Mouse (Mus musculus): Measurements from ENCODE around the gene Vdac1. TPM values are rescaled to one million over a fixed set of nuclear protein-coding genes. Genes with fewer than 3 reads are reported as not detected.

Gene Vdac1
- polyA plus RNA-seq, 1 experiment = 64.8 TPM

DNA sequence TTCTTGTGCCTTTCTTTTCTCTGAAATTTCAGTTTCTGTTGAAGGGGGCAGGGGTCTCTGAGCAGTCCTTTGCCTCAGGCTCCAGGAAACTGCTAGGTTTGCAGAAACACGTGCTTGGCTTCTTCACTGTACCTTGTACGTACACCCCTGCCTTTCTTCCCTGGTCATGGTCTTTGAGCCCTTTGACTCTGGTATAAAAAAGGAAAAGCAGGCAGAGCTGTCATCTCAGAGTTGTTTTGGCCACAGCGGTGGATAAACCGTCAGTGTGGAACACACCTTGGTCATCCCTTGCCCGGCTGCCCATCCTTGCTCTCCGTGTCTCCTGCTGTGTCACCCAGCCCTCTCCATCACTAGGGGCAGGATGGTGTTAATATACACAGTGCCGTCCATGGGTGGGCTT, 59.2 kb downstream of the Vdac1 start:
- no peak overlapping the region for H3K27ac ChIP-seq (ENCODE audit: control insufficient read depth, insufficient read depth, low read length)
- DNase-seq = no peak
- peaks cover 6% of the 10 kb centered on the region for H3K4me1 ChIP-seq (replicated peaks; ENCODE audit: control insufficient read depth, insufficient read depth, low read length)
- no peak overlapping the region for H3K4me3 ChIP-seq (ENCODE audit: control insufficient read depth, insufficient read depth, low read length)
- H3K27me3 ChIP-seq (ENCODE audit: control insufficient read depth, insufficient read depth, low read length) = no peaks in the 10 kb centered on the region
- TF ChIP-seq POLR2A (IDR thresholded peaks at IDR 0.05; ENCODE audit: control insufficient read depth, extremely low read depth, insufficient read depth, low read length, poor library complexity) (no peak), CTCF (IDR thresholded peaks at IDR 0.05; ENCODE audit: borderline replicate concordance, control insufficient read depth, extremely low read depth, insufficient read depth, low read length, poor library complexity) (no peak)
- H3K36me3 ChIP-seq (ENCODE audit: control insufficient read depth, insufficient read depth, low read length) = no peaks in the 10 kb centered on the region
- WGBS = 63% methylated on average over 7 of the region's 7 CpGs

DNA sequence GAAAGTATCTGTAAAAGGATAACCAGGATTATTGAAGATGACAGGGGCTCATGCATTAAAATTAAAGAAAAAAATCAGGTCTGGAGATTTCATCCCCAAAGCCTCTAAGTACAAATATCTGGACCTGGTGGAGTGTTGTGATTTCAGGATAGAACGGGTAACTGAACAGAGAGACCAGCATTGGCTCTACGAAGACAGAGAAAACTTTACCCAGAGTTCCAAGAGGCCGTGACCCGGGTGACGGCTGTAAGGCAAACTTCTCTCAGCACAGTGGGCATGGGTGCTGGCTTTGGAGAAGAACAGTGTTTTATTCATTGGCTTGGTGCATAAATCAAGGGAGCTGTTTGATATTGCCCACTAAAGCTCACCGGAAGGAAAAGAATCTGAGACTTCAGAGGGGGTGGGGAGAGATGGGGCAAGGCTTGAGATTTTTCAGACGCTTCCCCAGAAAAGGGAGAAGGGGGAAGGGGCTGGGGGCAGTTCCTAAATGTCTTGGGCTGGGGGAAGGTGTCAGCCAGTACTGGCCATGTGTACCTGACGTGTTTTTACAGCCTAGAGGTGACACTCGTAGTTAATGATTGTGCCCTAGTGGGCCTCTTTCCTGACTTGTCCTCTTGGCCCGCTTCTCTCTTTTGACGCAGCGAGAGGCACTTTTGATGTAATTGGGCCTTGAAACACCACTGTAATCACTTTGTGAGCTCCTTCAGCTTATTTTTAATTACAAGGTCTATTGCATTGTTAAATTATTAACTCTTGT, 59.8 kb downstream of the Vdac1 start:
- TF ChIP-seq CTCF (IDR thresholded peaks at IDR 0.05; ENCODE audit: borderline replicate concordance, control insufficient read depth, extremely low read depth, insufficient read depth, low read length, poor library complexity) = no peak
- TF ChIP-seq POLR2A (IDR thresholded peaks at IDR 0.05; ENCODE audit: control insufficient read depth, extremely low read depth, insufficient read depth, low read length, poor library complexity) = no peak
- Histone ChIP-seq H3K4me1 (replicated peaks; ENCODE audit: control insufficient read depth, insufficient read depth, low read length) (peaks cover 6% of the 10 kb centered on the region), H3K36me3 (ENCODE audit: control insufficient read depth, insufficient read depth, low read length) (no peaks in the 10 kb centered on the region), H3K27me3 (ENCODE audit: control insufficient read depth, insufficient read depth, low read length) (no peaks in the 10 kb centered on the region), H3K27ac (ENCODE audit: control insufficient read depth, insufficient read depth, low read length) (no peak overlapping the region), H3K4me3 (ENCODE audit: control insufficient read depth, insufficient read depth, low read length) (no peak overlapping the region)
- DNase-seq = no peak
- WGBS = 85% methylated on average over 12 of the region's 12 CpGs

GRCm38 (mm10) chr11:52421053-52421778, 60.6 kb downstream of the Vdac1 start:
- H3K4me3 ChIP-seq (ENCODE audit: control insufficient read depth, insufficient read depth, low read length) = no peak overlapping the region
- H3K36me3 ChIP-seq (ENCODE audit: control insufficient read depth, insufficient read depth, low read length) = no peaks in the 10 kb centered on the region
- no peak overlapping the region for H3K27ac ChIP-seq (ENCODE audit: control insufficient read depth, insufficient read depth, low read length)
- peak; percentile 58 for DNase-seq
- H3K27me3 ChIP-seq (ENCODE audit: control insufficient read depth, insufficient read depth, low read length) = no peaks in the 10 kb centered on the region
- peaks cover 6% of the 10 kb centered on the region for H3K4me1 ChIP-seq (replicated peaks; ENCODE audit: control insufficient read depth, insufficient read depth, low read length)
- 50% methylated on average over 12 of the region's 12 CpGs for WGBS
- TF ChIP-seq CTCF (IDR thresholded peaks at IDR 0.05; ENCODE audit: borderline replicate concordance, control insufficient read depth, extremely low read depth, insufficient read depth, low read length, poor library complexity) (peak; percentile 25; the same call in 1 of the 2 replicates), POLR2A (IDR thresholded peaks at IDR 0.05; ENCODE audit: control insufficient read depth, extremely low read depth, insufficient read depth, low read length, poor library complexity) (no peak)

DNA sequence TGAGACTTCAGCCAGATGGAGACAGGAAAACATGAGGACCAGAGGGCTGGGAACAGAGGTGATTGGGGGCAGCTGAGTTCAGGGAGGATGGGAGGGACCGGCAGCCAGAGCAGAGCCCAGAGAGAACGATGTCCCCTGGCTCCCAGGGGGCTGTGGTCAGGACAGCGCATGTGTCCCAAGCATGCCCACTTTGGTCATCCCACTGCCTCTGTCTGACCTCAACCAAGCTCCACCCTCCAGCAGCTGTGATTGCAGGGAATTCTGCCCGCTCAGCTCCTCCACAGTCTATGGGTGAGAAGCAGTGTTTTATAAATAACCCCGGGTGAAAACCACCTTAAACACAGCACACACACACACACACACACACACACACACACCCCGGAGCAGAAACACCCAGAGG, 68.8 kb downstream of the Vdac1 start:
- Histone ChIP-seq H3K36me3 (ENCODE audit: control insufficient read depth, insufficient read depth, low read length) (no peaks in the 10 kb centered on the region), H3K4me1 (replicated peaks; ENCODE audit: control insufficient read depth, insufficient read depth, low read length) (no peaks in the 10 kb centered on the region), H3K4me3 (ENCODE audit: control insufficient read depth, insufficient read depth, low read length) (no peak overlapping the region), H3K27me3 (ENCODE audit: control insufficient read depth, insufficient read depth, low read length) (no peaks in the 10 kb centered on the region), H3K27ac (ENCODE audit: control insufficient read depth, insufficient read depth, low read length) (no peak overlapping the region)
- 72% methylated on average over 6 of the region's 6 CpGs for WGBS
- DNase-seq = no peak
- TF ChIP-seq CTCF (IDR thresholded peaks at IDR 0.05; ENCODE audit: borderline replicate concordance, control insufficient read depth, extremely low read depth, insufficient read depth, low read length, poor library complexity) (no peak), POLR2A (IDR thresholded peaks at IDR 0.05; ENCODE audit: control insufficient read depth, extremely low read depth, insufficient read depth, low read length, poor library complexity) (no peak)

DNA sequence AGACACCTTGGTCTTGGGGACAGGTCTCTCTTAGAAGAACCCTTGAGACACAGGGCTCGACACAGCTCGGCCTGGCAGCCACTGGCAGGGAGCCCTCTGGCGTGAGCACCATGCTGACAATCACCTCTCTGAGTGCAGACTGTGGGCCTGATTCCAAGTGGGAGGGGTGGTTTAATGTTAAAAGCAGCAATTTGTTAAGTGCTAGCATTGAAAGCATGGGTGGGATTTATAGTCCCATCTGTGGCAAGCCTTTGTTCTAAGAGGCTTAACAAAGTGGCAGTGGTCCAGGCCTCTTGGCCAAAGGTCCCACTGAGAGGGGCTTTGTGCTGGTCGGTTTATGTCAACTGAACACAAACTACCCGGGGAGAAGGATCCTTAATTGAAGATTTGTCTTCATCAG, 70.9 kb downstream of the Vdac1 start:
- H3K4me1 ChIP-seq (replicated peaks; ENCODE audit: control insufficient read depth, insufficient read depth, low read length) = no peaks in the 10 kb centered on the region
- 88% methylated on average over 5 of the region's 5 CpGs for WGBS
- no peak overlapping the region for H3K27ac ChIP-seq (ENCODE audit: control insufficient read depth, insufficient read depth, low read length)
- TF ChIP-seq POLR2A (IDR thresholded peaks at IDR 0.05; ENCODE audit: control insufficient read depth, extremely low read depth, insufficient read depth, low read length, poor library complexity) (no peak), CTCF (IDR thresholded peaks at IDR 0.05; ENCODE audit: borderline replicate concordance, control insufficient read depth, extremely low read depth, insufficient read depth, low read length, poor library complexity) (no peak)
- DNase-seq = no peak
- no peaks in the 10 kb centered on the region for H3K36me3 ChIP-seq (ENCODE audit: control insufficient read depth, insufficient read depth, low read length)
- H3K27me3 ChIP-seq (ENCODE audit: control insufficient read depth, insufficient read depth, low read length) = no peaks in the 10 kb centered on the region
- no peak overlapping the region for H3K4me3 ChIP-seq (ENCODE audit: control insufficient read depth, insufficient read depth, low read length)

GRCm38 (mm10) chr11:52432148-52432547, 71.5 kb downstream of the Vdac1 start:
- no peak for TF ChIP-seq CTCF (IDR thresholded peaks at IDR 0.05; ENCODE audit: borderline replicate concordance, control insufficient read depth, extremely low read depth, insufficient read depth, low read length, poor library complexity)
- TF ChIP-seq POLR2A (IDR thresholded peaks at IDR 0.05; ENCODE audit: control insufficient read depth, extremely low read depth, insufficient read depth, low read length, poor library complexity) = no peak
- 94% methylated on average over 5 of the region's 5 CpGs for WGBS
- Histone ChIP-seq H3K36me3 (ENCODE audit: control insufficient read depth, insufficient read depth, low read length) (no peaks in the 10 kb centered on the region), H3K27ac (ENCODE audit: control insufficient read depth, insufficient read depth, low read length) (no peak overlapping the region), H3K4me1 (replicated peaks; ENCODE audit: control insufficient read depth, insufficient read depth, low read length) (no peaks in the 10 kb centered on the region), H3K27me3 (ENCODE audit: control insufficient read depth, insufficient read depth, low read length) (no peaks in the 10 kb centered on the region), H3K4me3 (ENCODE audit: control insufficient read depth, insufficient read depth, low read length) (no peak overlapping the region)
- DNase-seq = no peak
